Mouse (Mus musculus) MEL (cell line): ENCODE results near the gene Csrnp1. TPM values are rescaled to one million over a fixed set of nuclear protein-coding genes. Genes with fewer than 3 reads are reported as not detected.

Experiments used
- DNase-seq: peaks from one replicate; pipeline ENCODE4 v3.0.0; 2011; ENCODE audit warnings: low read depth, low spot score
- H3K27ac ChIP-seq: 2 replicates; pipeline ENCODE4 v1.5.1; 2012; ENCODE audit warnings: low read depth, mild to moderate bottlenecking, control low read depth, low read length, moderate library complexity; ENCODE audit not compliant: control insufficient read depth
- H3K27me3 ChIP-seq, 2 experiments: fragments of 150-350 bp in 1 of 2; sonication (generic) in 1 of 2; 2 replicates each; pipeline ENCODE4 v1.6.1; 2012; ENCODE audit warnings: low read length in 2 of 2, mild to moderate bottlenecking in 2 of 2, improper control_type of control experiment in 1 of 2, moderate library complexity in 1 of 2; ENCODE audit not compliant: insufficient read depth in 2 of 2, control insufficient read depth in 1 of 2
- H3K36me3 ChIP-seq, 2 experiments: 2 replicates each; pipeline ENCODE4 v1.6.1; 2012 to 2014; ENCODE audit warnings: low read length in 2 of 2, improper control_type of control experiment in 1 of 2, inconsistent platforms in 1 of 2, mild to moderate bottlenecking in 1 of 2; ENCODE audit not compliant: insufficient read depth in 2 of 2, control insufficient read depth in 1 of 2
- H3K4me1 ChIP-seq, 2 experiments: fragments of 150-350 bp in 1 of 2; sonication (generic) in 1 of 2; 2 replicates each; pipeline ENCODE4 v1.6.1; 2012; ENCODE audit warnings: low read length in 2 of 2, improper control_type of control experiment in 1 of 2, mild to moderate bottlenecking in 1 of 2; ENCODE audit not compliant: insufficient read depth in 2 of 2, control insufficient read depth in 1 of 2
- H3K4me3 ChIP-seq, 2 experiments: fragments of 150-350 bp in 1 of 2; sonication (generic) in 1 of 2; 2 replicates each; pipeline ENCODE4 v1.5.1; 2012; ENCODE audit warnings: low read depth in 2 of 2, low read length in 2 of 2, mild to moderate bottlenecking in 2 of 2, moderate library complexity in 2 of 2, control low read depth in 1 of 2, improper control_type of control experiment in 1 of 2; ENCODE audit not compliant: control insufficient read depth in 1 of 2, insufficient read depth in 1 of 2
- H3K79me2 ChIP-seq: 2 replicates; pipeline ENCODE4 v1.6.1; 2012; ENCODE audit warnings: mild to moderate bottlenecking, low read length, moderate library complexity; ENCODE audit not compliant: control insufficient read depth, poor library complexity, insufficient read depth
- H3K9ac ChIP-seq: 2 replicates; pipeline ENCODE4 v1.6.1; 2012; ENCODE audit warnings: low read depth, mild to moderate bottlenecking, control low read depth, low read length, moderate library complexity; ENCODE audit not compliant: control insufficient read depth, poor library complexity, severe bottlenecking
- H3K9me3 ChIP-seq: fragments of 150-350 bp; sonication (generic); replicated peaks from 2 replicates; pipeline ENCODE4 v1.6.1; 2012; ENCODE audit warnings: mild to moderate bottlenecking, low read length, improper control_type of control experiment, moderate library complexity; ENCODE audit not compliant: insufficient read depth
- BHLHE40 ChIP-seq: IDR thresholded peaks from 2 replicates; pipeline ENCODE4 v1.6.1; 2012; ENCODE audit warnings: low read depth, mild to moderate bottlenecking, inconsistent platforms, low read length, improper control_type of control experiment, borderline replicate concordance
- CHD1 ChIP-seq: IDR thresholded peaks from 2 replicates; pipeline ENCODE4 v1.6.1; 2012; ENCODE audit warnings: low read depth, mild to moderate bottlenecking, inconsistent platforms, low read length, improper control_type of control experiment
- CHD2 ChIP-seq: IDR thresholded peaks from 2 replicates; pipeline ENCODE4 v1.6.1; 2011; ENCODE audit warnings: low read length, improper control_type of control experiment
- CTCF ChIP-seq, 3 experiments: IDR thresholded peaks in 2 of 3; conservative IDR thresholded peaks in 1 of 3; 2 replicates each; pipeline ENCODE4 v1.5.1; 2011 to 2012; ENCODE audit warnings: low read length in 3 of 3, low read depth in 2 of 3, mild to moderate bottlenecking in 2 of 3, improper control_type of control experiment in 1 of 3, inconsistent platforms in 1 of 3, mixed read lengths in 1 of 3, moderate library complexity in 1 of 3; ENCODE audit not compliant: control insufficient read depth in 1 of 3, insufficient read depth in 1 of 3, poor library complexity in 1 of 3, severe bottlenecking in 1 of 3
- ELF1 ChIP-seq: IDR thresholded peaks from 2 replicates; pipeline ENCODE4 v1.6.1; 2014; ENCODE audit warnings: low read depth, mild to moderate bottlenecking, inconsistent platforms, low read length, improper control_type of control experiment, moderate library complexity
- EP300 ChIP-seq, 2 experiments: IDR thresholded peaks; 2 replicates each; pipeline ENCODE4 v1.6.1; 2011; ENCODE audit warnings: improper control_type of control experiment in 2 of 2, low read length in 2 of 2, low read depth in 1 of 2, mild to moderate bottlenecking in 1 of 2
- ETS1 ChIP-seq: IDR thresholded peaks from 2 replicates; pipeline ENCODE4 v1.6.1; 2012; ENCODE audit warnings: low read depth, mild to moderate bottlenecking, inconsistent platforms, low read length, improper control_type of control experiment, moderate library complexity
- GABPA ChIP-seq: IDR thresholded peaks from 2 replicates; pipeline ENCODE4 v1.6.1; 2012; ENCODE audit warnings: low read depth, mild to moderate bottlenecking, inconsistent platforms, low read length, improper control_type of control experiment, moderate library complexity
- GATA1 ChIP-seq: IDR thresholded peaks from 2 replicates; pipeline ENCODE4 v1.6.1; 2011; ENCODE audit warnings: low read depth, low read length, improper control_type of control experiment
- JUND ChIP-seq: IDR thresholded peaks from 2 replicates; pipeline ENCODE4 v1.6.1; 2011; ENCODE audit warnings: low read depth, mild to moderate bottlenecking, improper control_type of control experiment, low read length
- MAX ChIP-seq: IDR thresholded peaks from 2 replicates; pipeline ENCODE4 v1.6.1; 2011; ENCODE audit warnings: low read length, improper control_type of control experiment
- MXI1 ChIP-seq: IDR thresholded peaks from 2 replicates; pipeline ENCODE4 v1.6.1; 2011; ENCODE audit warnings: mild to moderate bottlenecking, low read depth, low read length, improper control_type of control experiment
- MYC ChIP-seq: IDR thresholded peaks from 2 replicates; pipeline ENCODE4 v1.6.1; 2011; ENCODE audit warnings: low read depth, mild to moderate bottlenecking, low read length, improper control_type of control experiment, moderate library complexity
- NELFE ChIP-seq: IDR thresholded peaks from 2 replicates; pipeline ENCODE4 v1.6.1; 2011; ENCODE audit warnings: low read depth, low read length, improper control_type of control experiment
- NRF1 ChIP-seq: IDR thresholded peaks from 2 replicates; pipeline ENCODE4 v1.6.1; 2014; ENCODE audit warnings: low read depth, mild to moderate bottlenecking, inconsistent platforms, low read length, improper control_type of control experiment, moderate library complexity; ENCODE audit not compliant: poor library complexity, insufficient read depth, severe bottlenecking
- POLR2A ChIP-seq, 2 experiments: IDR thresholded peaks; 2 replicates each; pipeline ENCODE4 v1.6.1; 2011 to 2012; ENCODE audit warnings: low read length in 2 of 2, mild to moderate bottlenecking in 2 of 2, control low read depth in 1 of 2, improper control_type of control experiment in 1 of 2, low read depth in 1 of 2, moderate library complexity in 1 of 2; ENCODE audit not compliant: control insufficient read depth in 1 of 2, insufficient read depth in 1 of 2, poor library complexity in 1 of 2
- POLR2AphosphoS5 ChIP-seq: IDR thresholded peaks from 2 replicates; pipeline ENCODE4 v1.6.1; 2012; ENCODE audit warnings: low read depth, borderline replicate concordance, mild to moderate bottlenecking, inconsistent platforms, low read length, moderate library complexity, mixed read lengths
- RAD21 ChIP-seq: IDR thresholded peaks from 2 replicates; pipeline ENCODE4 v1.6.1; 2011; ENCODE audit warnings: mild to moderate bottlenecking, low read depth, low read length, improper control_type of control experiment
- RCOR1 ChIP-seq: IDR thresholded peaks from 2 replicates; pipeline ENCODE4 v1.6.1; 2012; ENCODE audit warnings: low read depth, mild to moderate bottlenecking, inconsistent platforms, low read length, improper control_type of control experiment
- SIN3A ChIP-seq: IDR thresholded peaks from 2 replicates; pipeline ENCODE4 v1.6.1; 2012; ENCODE audit warnings: low read length, improper control_type of control experiment, inconsistent platforms
- SMC3 ChIP-seq: IDR thresholded peaks from 2 replicates; pipeline ENCODE4 v1.6.1; 2011; ENCODE audit warnings: low read depth, low read length, improper control_type of control experiment
- TAL1 ChIP-seq: IDR thresholded peaks from 2 replicates; pipeline ENCODE4 v1.6.1; 2012; ENCODE audit warnings: mild to moderate bottlenecking, inconsistent platforms, low read length, moderate library complexity, mixed read lengths
- TCF12 ChIP-seq: IDR thresholded peaks from 2 replicates; pipeline ENCODE4 v1.6.1; 2014; ENCODE audit warnings: low read depth, mild to moderate bottlenecking, inconsistent platforms, low read length, improper control_type of control experiment, moderate library complexity
- USF1 ChIP-seq: IDR thresholded peaks from 2 replicates; pipeline ENCODE4 v1.6.1; 2014; ENCODE audit warnings: low read depth, mild to moderate bottlenecking, inconsistent platforms, low read length, improper control_type of control experiment, moderate library complexity
- USF2 ChIP-seq, 2 experiments: IDR thresholded peaks; 2 replicates each; pipeline ENCODE4 v1.6.1; 2011 to 2012; ENCODE audit warnings: improper control_type of control experiment in 2 of 2, low read length in 2 of 2, borderline replicate concordance in 1 of 2, inconsistent platforms in 1 of 2, low read depth in 1 of 2, mild to moderate bottlenecking in 1 of 2; ENCODE audit not compliant: insufficient read depth in 1 of 2
- ZC3H11A ChIP-seq: IDR thresholded peaks from 2 replicates; pipeline ENCODE4 v1.6.1; 2012; ENCODE audit warnings: low read depth, mild to moderate bottlenecking, inconsistent platforms, low read length, improper control_type of control experiment
- ZNF384 ChIP-seq: IDR thresholded peaks from 2 replicates; pipeline ENCODE4 v1.6.1; 2012; ENCODE audit warnings: low read depth, mild to moderate bottlenecking, inconsistent platforms, low read length, improper control_type of control experiment
- polyA plus RNA-seq, 2 experiments: library from polyadenylated mRNA; stranded (reverse) in 1 of 2; unstranded in 1 of 2; fragments of >175 nt in 1 of 2; fragments of >200 nt in 1 of 2; gene quantifications; 2 replicates each; pipeline versions ENCODE4 v1.2.1 to v1.2.4; 2012; ENCODE audit warnings: low replicate concordance in 2 of 2, low read depth in 1 of 2; ENCODE audit not compliant: insufficient read length in 2 of 2, insufficient read depth in 1 of 2, missing spikeins in 1 of 2
- total RNA-seq: library from RNA; depleted of rRNA; stranded (reverse); fragments of 300-350 nt; gene quantifications from 2 replicates; pipeline ENCODE4 v1.2.3, GENCODE M21; 2012

The Csrnp1 gene
- total and polyA plus RNA-seq, 3 experiments: 3.7 to 8.1 TPM; not detected in 1

DNA sequence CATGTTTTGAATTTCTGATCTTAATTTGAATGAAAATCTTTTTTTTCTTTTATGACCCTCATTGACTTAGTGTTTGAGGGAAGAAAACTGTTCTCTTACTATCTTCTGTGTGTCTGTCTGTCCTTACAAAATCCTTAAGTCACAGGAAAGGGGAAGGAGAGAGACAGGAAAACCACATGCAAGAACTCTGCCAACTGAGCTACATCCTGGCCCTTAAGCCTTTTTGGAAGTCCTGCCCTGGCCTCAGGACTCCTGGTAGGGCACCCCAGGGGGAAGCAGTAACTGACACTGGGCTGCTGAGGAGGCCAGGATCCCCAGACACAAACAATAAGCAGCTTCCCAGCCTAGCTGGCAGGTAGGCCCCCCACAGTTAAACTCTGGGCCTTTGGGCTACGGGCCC, 41.1 kb downstream of the Csrnp1 start:
- no peaks in the 10 kb centered on the region for H3K79me2 ChIP-seq
- H3K4me3 ChIP-seq: no peak overlapping the region
- H3K9me3 ChIP-seq: no peaks in the 10 kb centered on the region
- H3K9ac ChIP-seq: no peak overlapping the region
- no peaks in the 10 kb centered on the region for H3K36me3 ChIP-seq
- no peaks in the 10 kb centered on the region; a peak in 1 of 4 replicates for H3K27me3 ChIP-seq
- DNase-seq: no peak
- no peak overlapping the region for H3K27ac ChIP-seq
- TF ChIP-seq CTCF (IDR thresholded peaks at IDR 0.05 in 2 of 3, conservative IDR thresholded peaks at IDR 0.05 in 1 of 3; ENCODE audit: control insufficient read depth in 1 of 3, insufficient read depth in 1 of 3, low read depth in 2 of 3, low read length in 3 of 3, poor library complexity in 1 of 3, severe bottlenecking in 1 of 3) (no peak), ZC3H11A (no peak), SMC3 (no peak), NRF1 (no peak), RCOR1 (no peak), JUND (no peak), GATA1 (no peak), RAD21 (no peak), BHLHE40 (no peak), ETS1 (no peak), GABPA (no peak), EP300 (IDR thresholded peaks at IDR 0.05; ENCODE audit: low read depth in 1 of 2, low read length in 2 of 2) (no peak), NELFE (no peak), SIN3A (no peak), USF2 (IDR thresholded peaks at IDR 0.05; ENCODE audit: borderline replicate concordance in 1 of 2, insufficient read depth in 1 of 2, low read depth in 1 of 2, low read length in 2 of 2) (no peak), POLR2AphosphoS5 (no peak), TAL1 (no peak), MXI1 (no peak), MAX (no peak), POLR2A (IDR thresholded peaks at IDR 0.05; ENCODE audit: control insufficient read depth in 1 of 2, insufficient read depth in 1 of 2, low read depth in 1 of 2, low read length in 2 of 2, poor library complexity in 1 of 2) (no peak)
- no peaks in the 10 kb centered on the region for H3K4me1 ChIP-seq

DNA sequence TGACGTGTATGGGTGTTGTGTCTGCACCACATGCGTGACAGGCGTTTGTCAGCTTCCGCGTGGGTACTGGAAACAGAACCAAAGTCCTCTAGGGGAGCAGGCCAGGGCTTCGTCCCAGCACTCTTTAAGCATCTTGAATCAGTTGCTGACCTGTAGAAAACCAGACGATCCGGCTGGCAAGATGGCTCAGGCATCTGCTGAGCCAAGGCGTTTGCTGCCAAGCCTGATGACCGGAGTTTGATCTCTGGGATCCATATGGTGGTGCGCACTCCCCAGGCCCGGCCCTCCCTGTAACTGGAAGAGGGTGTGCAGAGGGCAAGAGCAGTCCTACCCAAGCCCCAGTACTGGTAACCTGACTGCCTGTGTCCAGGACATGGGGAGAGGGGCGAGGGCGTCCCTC, 42.6 kb downstream of the Csrnp1 start:
- TF ChIP-seq CHD2 (no peak), ELF1 (no peak), ZNF384 (no peak), MYC (no peak), GABPA (no peak), CHD1 (no peak), GATA1 (no peak), TCF12 (no peak), NRF1 (no peak), BHLHE40 (no peak), MAX (no peak), USF1 (no peak), TAL1 (no peak), CTCF (IDR thresholded peaks at IDR 0.05 in 2 of 3, conservative IDR thresholded peaks at IDR 0.05 in 1 of 3; ENCODE audit: control insufficient read depth in 1 of 3, insufficient read depth in 1 of 3, low read depth in 2 of 3, low read length in 3 of 3, poor library complexity in 1 of 3, severe bottlenecking in 1 of 3) (no peak)
- Histone ChIP-seq H3K4me1 (peaks cover 0 to 7% of the 10 kb centered on the region in 2 experiments; a peak in 2 of 4 replicates), H3K36me3 (no peaks in the 10 kb centered on the region), H3K9ac (no peak overlapping the region), H3K4me3 (no peak overlapping the region), H3K27me3 (no peaks in the 10 kb centered on the region), H3K27ac (no peak overlapping the region), H3K9me3 (no peaks in the 10 kb centered on the region), H3K79me2 (peaks cover 5% of the 10 kb centered on the region; the same call in 1 of the 2 replicates)
- no peak for DNase-seq
